Mouse (Mus musculus): ENCODE results near the gene Gm5089. TPM values are rescaled to one million over a fixed set of nuclear protein-coding genes. Genes with fewer than 3 reads are reported as not detected.

Gm5089 gene
- polyA plus RNA-seq, 1 experiment from 2014 or later, result 2.1 TPM

GRCm38 (mm10) chr14:122476041-122476821 is 25.3 kb upstream of the Gm5089 start:
- H3K9ac ChIP-seq, result peak overlapping the region; percentile 99
- H3K4me3 ChIP-seq (replicated peaks), result peak overlapping the region; percentile 90
- WGBS, result under 1% methylated on average over 62 of the region's 62 CpGs
- peaks cover 62% of the 10 kb centered on the region for H3K27me3 ChIP-seq
- peaks cover 16% of the 10 kb centered on the region; the same call in 1 of the 2 replicates for H3K36me3 ChIP-seq (replicated peaks)
- H3K9me3 ChIP-seq, result no peaks in the 10 kb centered on the region
- ATAC-seq (ENCODE audit: low FRiP score), result no peak
- peak overlapping the region; percentile 63 for H3K4me2 ChIP-seq
- H3K4me1 ChIP-seq, result peaks cover 52% of the 10 kb centered on the region
- peak overlapping the region; percentile 99 for H3K27ac ChIP-seq

- no peak for ATAC-seq (ENCODE audit: low FRiP score)
- Histone ChIP-seq H3K4me2 (peak overlapping the region; percentile 63), H3K4me1 (peaks cover 45% of the 10 kb centered on the region), H3K4me3 (replicated peaks) (peak overlapping the region; percentile 90), H3K9ac (peak overlapping the region; percentile 99), H3K9me3 (no peaks in the 10 kb centered on the region), H3K27ac (peak overlapping the region; percentile 99), H3K36me3 (replicated peaks) (peaks cover 16% of the 10 kb centered on the region; the same call in 1 of the 2 replicates), H3K27me3 (peaks cover 59% of the 10 kb centered on the region)
- under 1% methylated on average over 65 of the region's 65 CpGs for WGBS
Measured at GRCm38 (mm10) chr14:122475557-122476040, 24.7 kb upstream of the Gm5089 start.

- Histone ChIP-seq H3K4me3 (replicated peaks) (peak within 1 kb of the TSS; percentile 90), H3K9me3 (no peaks in the 10 kb centered on the region), H3K4me1 (peaks cover 43% of the 10 kb centered on the region), H3K4me2 (peak within 1 kb of the TSS; percentile 63), H3K36me3 (replicated peaks) (peaks cover 16% of the 10 kb centered on the region; the same call in 1 of the 2 replicates), H3K27ac (peak within 1 kb of the TSS; percentile 99), H3K27me3 (peaks cover 57% of the 10 kb centered on the region), H3K9ac (peak within 1 kb of the TSS; percentile 99)
- peak; percentile 81 for ATAC-seq (ENCODE audit: low FRiP score)
- WGBS, result under 1% methylated on average over 59 of the region's 73 CpGs
Measured at GRCm38 (mm10) chr14:122474891-122475556, 24.1 kb upstream of the Gm5089 start, which contains the start of gene Zic2. Gene Zic2 (plus strand): TSS chr14:122475435.

GRCm38 (mm10) chr14:122474041-122474890 is 23.4 kb upstream of the Gm5089 start:
- ATAC-seq (ENCODE audit: low FRiP score), result peak; percentile 85
- Histone ChIP-seq H3K4me2 (peak overlapping the region; percentile 63), H3K4me3 (replicated peaks) (peak overlapping the region; percentile 90), H3K27ac (peak overlapping the region; percentile 99), H3K9me3 (no peaks in the 10 kb centered on the region), H3K27me3 (peaks cover 61% of the 10 kb centered on the region), H3K9ac (peak overlapping the region; percentile 99), H3K4me1 (peaks cover 47% of the 10 kb centered on the region), H3K36me3 (replicated peaks) (peaks cover 16% of the 10 kb centered on the region; the same call in 1 of the 2 replicates)
- under 1% methylated on average over 56 of the region's 57 CpGs for WGBS

- peak overlapping the region; percentile 99 for H3K27ac ChIP-seq
- H3K4me2 ChIP-seq, result peak overlapping the region; percentile 63
- peaks cover 9% of the 10 kb centered on the region; the same call in 1 of the 2 replicates for H3K36me3 ChIP-seq (replicated peaks)
- H3K9ac ChIP-seq, result peak overlapping the region; percentile 99
- H3K9me3 ChIP-seq, result no peaks in the 10 kb centered on the region
- peaks cover 63% of the 10 kb centered on the region for H3K27me3 ChIP-seq
- no peak for ATAC-seq (ENCODE audit: low FRiP score)
- peak overlapping the region; percentile 90 for H3K4me3 ChIP-seq (replicated peaks)
- peaks cover 53% of the 10 kb centered on the region for H3K4me1 ChIP-seq
- WGBS, result 2% methylated on average over 17 of the region's 17 CpGs
Measured at GRCm38 (mm10) chr14:122473211-122473751, 22.4 kb upstream of the Gm5089 start.

GRCm38 (mm10) chr14:122472647-122473046 is 21.7 kb upstream of the Gm5089 start:
- H3K36me3 ChIP-seq (replicated peaks), result peaks cover 6% of the 10 kb centered on the region; the same call in 1 of the 2 replicates
- peaks cover 58% of the 10 kb centered on the region for H3K4me1 ChIP-seq
- H3K4me2 ChIP-seq, result peak overlapping the region; percentile 63
- no peak for ATAC-seq (ENCODE audit: low FRiP score)
- H3K9ac ChIP-seq, result peak overlapping the region; percentile 99
- H3K27me3 ChIP-seq, result peaks cover 64% of the 10 kb centered on the region
- no peaks in the 10 kb centered on the region for H3K9me3 ChIP-seq
- peak overlapping the region; percentile 99 for H3K27ac ChIP-seq
- 3% methylated on average over 5 of the region's 5 CpGs for WGBS
- H3K4me3 ChIP-seq (replicated peaks), result peak overlapping the region; percentile 90

GRCm38 (mm10) chr14:122472161-122472560 is 21.2 kb upstream of the Gm5089 start:
- WGBS, result 2% methylated on average over 13 of the region's 13 CpGs
- peak overlapping the region; percentile 90 for H3K4me3 ChIP-seq (replicated peaks)
- peaks cover 66% of the 10 kb centered on the region for H3K27me3 ChIP-seq
- peak overlapping the region; percentile 99 for H3K9ac ChIP-seq
- peak overlapping the region; percentile 99 for H3K27ac ChIP-seq
- ATAC-seq (ENCODE audit: low FRiP score), result no peak
- H3K4me2 ChIP-seq, result peak overlapping the region; percentile 63
- H3K36me3 ChIP-seq (replicated peaks), result peaks cover 6% of the 10 kb centered on the region; the same call in 1 of the 2 replicates
- H3K4me1 ChIP-seq, result peaks cover 55% of the 10 kb centered on the region
- H3K9me3 ChIP-seq, result no peaks in the 10 kb centered on the region

- ATAC-seq (ENCODE audit: low FRiP score), result no peak
- Histone ChIP-seq H3K27ac (peak overlapping the region; percentile 99), H3K36me3 (replicated peaks) (peaks cover 5% of the 10 kb centered on the region; the same call in 1 of the 2 replicates), H3K4me3 (replicated peaks) (peak overlapping the region; percentile 90), H3K27me3 (peaks cover 71% of the 10 kb centered on the region), H3K9ac (peak overlapping the region; percentile 52), H3K4me1 (peaks cover 55% of the 10 kb centered on the region), H3K4me2 (peak overlapping the region; percentile 63), H3K9me3 (no peaks in the 10 kb centered on the region)
- 7% methylated on average over 24 of the region's 31 CpGs for whole genome bisulfite sequencing
Measured at GRCm38 (mm10) chr14:122471449-122472085, 20.7 kb upstream of the Gm5089 start.

GRCm38 (mm10) chr14:122468971-122469755 is 18.2 kb upstream of the Gm5089 start:
- H3K27me3 ChIP-seq, result peaks cover 70% of the 10 kb centered on the region
- H3K4me3 ChIP-seq (replicated peaks), result peak overlapping the region; percentile 30
- H3K36me3 ChIP-seq (replicated peaks), result no peaks in the 10 kb centered on the region
- ATAC-seq (ENCODE audit: low FRiP score), result no peak
- WGBS, result 4% methylated on average over 28 of the region's 28 CpGs
- H3K9me3 ChIP-seq, result no peaks in the 10 kb centered on the region
- H3K4me1 ChIP-seq, result peaks cover 51% of the 10 kb centered on the region
- peak overlapping the region; percentile 65 for H3K9ac ChIP-seq
- peak overlapping the region; percentile 52 for H3K4me2 ChIP-seq
- H3K27ac ChIP-seq, result peak overlapping the region; percentile 83

- peak overlapping the region; percentile 65 for H3K9ac ChIP-seq
Measured at GRCm38 (mm10) chr14:122467926-122468841, 17.3 kb upstream of the Gm5089 start.

More at GRCm38 (mm10) chr14:122467926-122468841, 17.3 kb upstream of the Gm5089 start:
- Histone ChIP-seq H3K27me3 (peaks cover 67% of the 10 kb centered on the region), H3K4me1 (peaks cover 46% of the 10 kb centered on the region), H3K36me3 (replicated peaks) (no peaks in the 10 kb centered on the region), H3K9me3 (no peaks in the 10 kb centered on the region), H3K4me3 (replicated peaks) (peak overlapping the region; percentile 30), H3K4me2 (peak overlapping the region; percentile 52), H3K27ac (peak overlapping the region; percentile 83)
- 6% methylated on average over 23 of the region's 23 CpGs for WGBS
- ATAC-seq (ENCODE audit: low FRiP score), result no peak

Data from forebrain, embryonic 12.5 days (tissue).